Mouse (Mus musculus) layer of hippocampus, adult 2 months (tissue): ENCODE results near the gene Lpp. TPM values are rescaled to one million over a fixed set of nuclear protein-coding genes. Genes with fewer than 3 reads are reported as not detected.

ENCODE experiments used
- DNase-seq, 2 experiments: peaks; one replicate each; pipeline ENCODE4 v3.0.0; 2022; ENCODE audit warnings: low spot score in 2 of 2
- H3K27ac ChIP-seq: fragments of 200-600 bp; 2 replicates; pipeline ENCODE4 v1.8.1; 2022
- H3K4me3 ChIP-seq: fragments of 200-600 bp; 2 replicates; pipeline ENCODE4 v1.8.1; 2022; ENCODE audit warnings: mild to moderate bottlenecking
- CTCF ChIP-seq: fragments of 200-600 bp; conservative IDR thresholded peaks from 2 replicates; pipeline ENCODE4 v1.8.1; 2022; ENCODE audit warnings: antibody characterized with exemption, mild to moderate bottlenecking, moderate library complexity
- total RNA-seq, 2 experiments: library from RNA; stranded (reverse); gene quantifications; 2 replicates each; pipeline ENCODE4 v1.2.3; 2021

Lpp gene
- total RNA-seq, 2 experiments from 2014 or later: 10.1 to 10.5 TPM

- no peak overlapping the region; the same call in 1 of the 2 replicates for H3K4me3 ChIP-seq
- H3K27ac ChIP-seq: no peak overlapping the region
- peak in 1 of 2 experiments; percentile 15 for DNase-seq
- TF ChIP-seq CTCF: no peak
Measured at GRCm38 (mm10) chr16:24737362-24738057, 344.2 kb downstream of the Lpp start.

GRCm38 (mm10) chr16:24740714-24741113, 347.4 kb downstream of the Lpp start:
- no peak for DNase-seq
- TF ChIP-seq CTCF: peak; percentile 60
- H3K4me3 ChIP-seq: no peak overlapping the region
- peak overlapping the region; percentile 20; the same call in 1 of the 2 replicates for H3K27ac ChIP-seq

- Histone ChIP-seq H3K4me3 (no peak overlapping the region), H3K27ac (no peak overlapping the region)
- no peak for TF ChIP-seq CTCF
- DNase-seq: no peak
Measured at GRCm38 (mm10) chr16:24749816-24750215, 356.5 kb downstream of the Lpp start.

- Histone ChIP-seq H3K27ac (no peak overlapping the region), H3K4me3 (no peak overlapping the region)
- no peak for TF ChIP-seq CTCF
- no peak for DNase-seq
Measured at GRCm38 (mm10) chr16:24756141-24756540, 362.8 kb downstream of the Lpp start.

GRCm38 (mm10) chr16:24766051-24766450, 372.7 kb downstream of the Lpp start:
- H3K27ac ChIP-seq: no peak overlapping the region
- DNase-seq: no peak

GRCm38 (mm10) chr16:24766596-24766995, 373.3 kb downstream of the Lpp start:
- TF ChIP-seq CTCF: no peak
- Histone ChIP-seq H3K4me3 (no peak overlapping the region), H3K27ac (no peak overlapping the region)
- no peak for DNase-seq

More at GRCm38 (mm10) chr16:24766051-24766450, 372.7 kb downstream of the Lpp start:
- H3K4me3 ChIP-seq: no peak overlapping the region
- TF ChIP-seq CTCF: no peak

GRCm38 (mm10) chr16:24777053-24777452, 383.7 kb downstream of the Lpp start:
- no peak for DNase-seq
- H3K27ac ChIP-seq: no peak overlapping the region
- H3K4me3 ChIP-seq: no peak overlapping the region
- TF ChIP-seq CTCF: no peak

GRCm38 (mm10) chr16:24778432-24779274, 385.3 kb downstream of the Lpp start:
- no peak for TF ChIP-seq CTCF
- no peak for DNase-seq

GRCm38 (mm10) chr16:24780545-24780944, 387.2 kb downstream of the Lpp start:
- DNase-seq: no peak
- TF ChIP-seq CTCF: no peak
- H3K4me3 ChIP-seq: no peak overlapping the region
- peak overlapping the region; percentile 73 for H3K27ac ChIP-seq

More at GRCm38 (mm10) chr16:24778432-24779274, 385.3 kb downstream of the Lpp start:
- Histone ChIP-seq H3K27ac (no peak overlapping the region), H3K4me3 (no peak overlapping the region)

- no peak for TF ChIP-seq CTCF
- Histone ChIP-seq H3K27ac (peak overlapping the region; percentile 65; the same call in 1 of the 2 replicates), H3K4me3 (no peak overlapping the region)
- DNase-seq: no peak
Measured at GRCm38 (mm10) chr16:24781922-24782321, 388.6 kb downstream of the Lpp start.

- TF ChIP-seq CTCF: no peak
- DNase-seq: no peak
Measured at GRCm38 (mm10) chr16:24785651-24786050, 392.3 kb downstream of the Lpp start.

GRCm38 (mm10) chr16:24788973-24789372, 395.7 kb downstream of the Lpp start:
- no peak for TF ChIP-seq CTCF
- DNase-seq: no peak
- no peak overlapping the region for H3K4me3 ChIP-seq

More at GRCm38 (mm10) chr16:24785651-24786050, 392.3 kb downstream of the Lpp start:
- Histone ChIP-seq H3K27ac (no peak overlapping the region), H3K4me3 (no peak overlapping the region)

GRCm38 (mm10) chr16:24791387-24791786, 398.1 kb downstream of the Lpp start:
- TF ChIP-seq CTCF: no peak
- no peak for DNase-seq

More at GRCm38 (mm10) chr16:24788973-24789372, 395.7 kb downstream of the Lpp start:
- H3K27ac ChIP-seq: no peak overlapping the region

More at GRCm38 (mm10) chr16:24791387-24791786, 398.1 kb downstream of the Lpp start:
- Histone ChIP-seq H3K4me3 (no peak overlapping the region), H3K27ac (no peak overlapping the region)
